Mouse (Mus musculus) myocyte (in vitro differentiated cells): ENCODE data around the gene Eftud2.

ENCODE experiments used
- CEBPB ChIP-seq: IDR thresholded peaks from 2 replicates; pipeline ENCODE4 v1.6.1; 2011; ENCODE audit warnings: mild to moderate bottlenecking, moderate library complexity; ENCODE audit not compliant: poor library complexity, insufficient read depth, severe bottlenecking
- E2F4 ChIP-seq: IDR thresholded peaks from one replicate; pipeline ENCODE4 v1.6.1; 2011; ENCODE audit warnings: mild to moderate bottlenecking, control low read depth, moderate library complexity; ENCODE audit not compliant: insufficient read depth
- MAX ChIP-seq: IDR thresholded peaks from one replicate; pipeline ENCODE4 v1.6.1; 2011; ENCODE audit warnings: low read depth, mild to moderate bottlenecking, control low read depth
- MYOD1 ChIP-seq, 3 experiments: IDR thresholded peaks; one replicate each; pipeline ENCODE4 v1.6.1; 2011; ENCODE audit warnings: control low read depth in 2 of 3, low read depth in 2 of 3, mild to moderate bottlenecking in 2 of 3, moderate library complexity in 1 of 3; ENCODE audit not compliant: insufficient read length in 2 of 3, control insufficient read depth in 1 of 3
- MYOG ChIP-seq, 3 experiments: IDR thresholded peaks; one replicate each; pipeline ENCODE4 v1.6.1; 2011; ENCODE audit warnings: control low read depth in 2 of 3, low read depth in 2 of 3, mild to moderate bottlenecking in 2 of 3; ENCODE audit not compliant: insufficient read length in 2 of 3, control insufficient read depth in 1 of 3, insufficient read depth in 1 of 3
- POLR2A ChIP-seq: IDR thresholded peaks from one replicate; pipeline ENCODE4 v1.6.1; 2011; ENCODE audit warnings: low read depth, mild to moderate bottlenecking, control low read depth, moderate library complexity; ENCODE audit not compliant: insufficient read length
- POLR2AphosphoS2 ChIP-seq: IDR thresholded peaks from one replicate; pipeline ENCODE4 v1.6.1; 2011; ENCODE audit warnings: low read depth, control low read depth; ENCODE audit not compliant: insufficient read length
- REST ChIP-seq: IDR thresholded peaks from one replicate; pipeline ENCODE4 v1.6.1; 2011; ENCODE audit warnings: mild to moderate bottlenecking, control low read depth, moderate library complexity; ENCODE audit not compliant: insufficient read depth, insufficient read length
- SRF ChIP-seq: IDR thresholded peaks from one replicate; pipeline ENCODE4 v1.6.1; 2011; ENCODE audit warnings: low read depth; ENCODE audit not compliant: control insufficient read depth, insufficient read length
- TCF12 ChIP-seq: IDR thresholded peaks from one replicate; pipeline ENCODE4 v1.6.1; 2011; ENCODE audit warnings: mild to moderate bottlenecking, control low read depth; ENCODE audit not compliant: poor library complexity, insufficient read depth, severe bottlenecking
- TCF3 ChIP-seq: IDR thresholded peaks from one replicate; pipeline ENCODE4 v1.6.1; 2011; ENCODE audit warnings: low read depth, control low read depth; ENCODE audit not compliant: insufficient read length
- USF1 ChIP-seq: IDR thresholded peaks from one replicate; pipeline ENCODE4 v1.6.1; 2011; ENCODE audit warnings: low read depth, mild to moderate bottlenecking, control low read depth, moderate library complexity

GRCm38 (mm10) chr11:102838616-102839150 lies 42.1 kb downstream of the Eftud2 start:
- TF ChIP-seq E2F4 (no peak), USF1 (no peak), CEBPB (no peak), POLR2A (no peak), MAX (no peak), TCF3 (no peak), MYOG (IDR thresholded peaks at IDR 0.05; ENCODE audit: control insufficient read depth in 1 of 3, insufficient read depth in 1 of 3, insufficient read length in 2 of 3, low read depth in 2 of 3) (no peak), REST (no peak), TCF12 (no peak), SRF (no peak), POLR2AphosphoS2 (no peak), MYOD1 (IDR thresholded peaks at IDR 0.05; ENCODE audit: control insufficient read depth in 1 of 3, insufficient read length in 2 of 3, low read depth in 2 of 3) (no peak)
